Mouse (Mus musculus) heart, embryonic 13.5 days (tissue): ENCODE results near the gene Grin2a. TPM values are rescaled to one million over a fixed set of nuclear protein-coding genes. Genes with fewer than 3 reads are reported as not detected.
"Not testable (repeated sequence)": the region's sequence is repeated elsewhere in the genome, so short reads cannot be mapped to it uniquely, and the experiment has no call there.

Experiments
- ATAC-seq: fragments of 200-750 bp; cut with Nextera tagmentation; 2 replicates; pipeline ENCODE4 v1.8.0; 2017; ENCODE audit warnings: moderate TSS enrichment; ENCODE audit not compliant: insufficient number of reproducible peaks, low FRiP score, low TSS enrichment; ENCODE audit errors: extremely low read depth
- H3K27ac ChIP-seq: fragments of 300-500 bp; sonication (generic); replicated peaks from 2 replicates; pipeline ENCODE4 v1.5.1; 2015; ENCODE audit warnings: moderate library complexity, mild to moderate bottlenecking, inconsistent platforms
- H3K27me3 ChIP-seq: fragments of 300-500 bp; sonication (generic); replicated peaks from 2 replicates; pipeline ENCODE4 v1.6.1; 2015; ENCODE audit warnings: mild to moderate bottlenecking, inconsistent platforms
- H3K36me3 ChIP-seq: fragments of 300-500 bp; sonication (generic); 2 replicates; pipeline ENCODE4 v1.6.1; 2015; ENCODE audit warnings: mild to moderate bottlenecking, inconsistent platforms
- H3K4me1 ChIP-seq: fragments of 300-500 bp; sonication (generic); 2 replicates; pipeline ENCODE4 v1.6.1; 2015; ENCODE audit warnings: inconsistent platforms
- H3K4me2 ChIP-seq: fragments of 300-500 bp; sonication (generic); 2 replicates; pipeline ENCODE4 v1.6.1; 2015; ENCODE audit warnings: inconsistent platforms, mild to moderate bottlenecking, moderate library complexity
- H3K4me3 ChIP-seq: fragments of 300-500 bp; sonication (generic); 2 replicates; pipeline ENCODE4 v1.5.1; 2015; ENCODE audit warnings: moderate library complexity, mild to moderate bottlenecking, inconsistent platforms
- H3K9ac ChIP-seq: fragments of 300-500 bp; sonication (generic); 2 replicates; pipeline ENCODE4 v1.6.1; 2015; ENCODE audit warnings: inconsistent platforms, mild to moderate bottlenecking, moderate library complexity
- H3K9me3 ChIP-seq: fragments of 300-500 bp; sonication (generic); 2 replicates; pipeline ENCODE4 v1.6.1; 2016; ENCODE audit warnings: inconsistent platforms
- WGBS: fragments of 180-500 bp; shearing (Covaris S2); methylation state at CpG from one replicate; pipeline ENCODE4 v1.1.7; 2015; ENCODE audit warnings: mixed read lengths; 5-methylcytosine and 5-hydroxymethylcytosine counted together
- polyA plus RNA-seq: library from polyadenylated mRNA; unstranded; fragments of >200 nt; fragmentation: Nextera tagmentation; extraction: Ambion mirVana; gene quantifications from 2 replicates; pipeline ENCODE4 v1.2.1, GENCODE M21; 2015

Grin2a gene
- polyA plus RNA-seq, 1 experiment from 2014 or later = 0.90 TPM

GRCm38 (mm10) chr16:9617215-9617614 is 378.1 kb downstream of the Grin2a start:
- Histone ChIP-seq H3K4me2 (no peak overlapping the region), H3K4me3 (no peak overlapping the region), H3K9ac (no peak overlapping the region), H3K36me3 (no peaks in the 10 kb centered on the region), H3K9me3 (no peaks in the 10 kb centered on the region), H3K27ac (no peak overlapping the region), H3K4me1 (no peaks in the 10 kb centered on the region), H3K27me3 (no peaks in the 10 kb centered on the region)
- 57% methylated on average over 2 of the region's 2 CpGs for WGBS
- ATAC-seq = no peak

- ATAC-seq = no peak
- 68% methylated on average over 4 of the region's 4 CpGs for WGBS
- no peaks in the 10 kb centered on the region for H3K9me3 ChIP-seq
- no peak overlapping the region for H3K4me3 ChIP-seq
- H3K4me1 ChIP-seq = no peaks in the 10 kb centered on the region
- no peaks in the 10 kb centered on the region for H3K36me3 ChIP-seq
- no peaks in the 10 kb centered on the region for H3K27me3 ChIP-seq
- no peak overlapping the region for H3K4me2 ChIP-seq
- no peak overlapping the region for H3K27ac ChIP-seq
- no peak overlapping the region for H3K9ac ChIP-seq
These were observed 378.6 kb downstream of the Grin2a start for GRCm38 (mm10) chr16:9616807-9617206.

- not testable (repeated sequence) for H3K9me3 ChIP-seq, H3K4me3 ChIP-seq, H3K36me3 ChIP-seq, ATAC-seq, H3K9ac ChIP-seq, H3K4me2 ChIP-seq, H3K27me3 ChIP-seq, H3K27ac ChIP-seq, H3K4me1 ChIP-seq
- WGBS = 75% methylated on average over 6 of the region's 6 CpGs
These were observed 382.8 kb downstream of the Grin2a start for GRCm38 (mm10) chr16:9612596-9612995.

DNA sequence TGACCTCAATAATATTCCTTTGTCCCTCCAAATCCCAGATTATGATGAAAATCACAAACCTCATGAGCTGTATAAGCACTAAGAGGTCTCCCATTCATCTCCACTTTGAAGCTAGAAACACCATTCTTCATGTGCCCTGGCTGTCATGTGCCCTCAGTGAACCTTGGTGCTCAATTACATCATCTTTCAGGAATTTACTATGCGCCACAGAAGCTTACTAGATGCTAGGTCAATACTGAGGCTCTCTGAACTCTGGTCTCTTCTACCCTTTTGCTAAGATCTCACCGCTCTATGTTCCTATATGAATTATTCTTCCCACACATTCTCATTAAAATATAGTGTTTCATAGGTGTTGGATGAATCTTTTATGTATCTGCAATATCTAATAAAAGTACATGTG is 387.9 kb downstream of the Grin2a start:
- no peaks in the 10 kb centered on the region for H3K36me3 ChIP-seq
- no peaks in the 10 kb centered on the region for H3K27me3 ChIP-seq
- no peaks in the 10 kb centered on the region for H3K4me1 ChIP-seq
- no peak overlapping the region for H3K4me2 ChIP-seq
- WGBS = 54% methylated on average over 2 of the region's 2 CpGs
- H3K27ac ChIP-seq = no peak overlapping the region
- no peak for ATAC-seq
- no peak overlapping the region for H3K9ac ChIP-seq
- no peak overlapping the region for H3K4me3 ChIP-seq
- H3K9me3 ChIP-seq = no peaks in the 10 kb centered on the region

DNA sequence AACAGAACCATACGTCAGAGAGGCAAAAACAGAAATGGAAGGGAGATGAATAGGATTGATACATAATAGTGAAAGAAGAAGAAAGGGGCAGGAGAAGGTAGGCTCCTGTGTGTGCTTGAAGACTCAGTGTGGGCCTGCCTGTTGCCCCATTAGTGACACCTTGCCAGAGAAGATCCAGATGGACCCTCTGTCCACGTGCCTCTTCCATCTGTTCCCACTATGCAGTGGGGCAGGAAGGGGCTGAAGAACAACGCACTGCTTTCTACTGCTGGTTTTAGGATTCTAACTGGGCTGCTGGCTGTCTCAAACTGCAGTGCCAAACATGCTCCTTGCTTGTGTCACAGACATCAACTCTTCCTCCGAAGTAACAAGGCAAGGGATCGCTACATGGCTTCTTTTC is 391.4 kb downstream of the Grin2a start:
- no peak overlapping the region for H3K9ac ChIP-seq
- H3K4me2 ChIP-seq = no peak overlapping the region
- no peaks in the 10 kb centered on the region for H3K4me1 ChIP-seq
- H3K36me3 ChIP-seq = no peaks in the 10 kb centered on the region
- H3K27ac ChIP-seq = no peak overlapping the region
- no peaks in the 10 kb centered on the region for H3K9me3 ChIP-seq
- no peak overlapping the region for H3K4me3 ChIP-seq
- H3K27me3 ChIP-seq = no peaks in the 10 kb centered on the region
- 72% methylated on average over 5 of the region's 5 CpGs for WGBS
- ATAC-seq = no peak

GRCm38 (mm10) chr16:9602579-9602978 is 392.8 kb downstream of the Grin2a start:
- no peak overlapping the region for H3K9ac ChIP-seq
- no peaks in the 10 kb centered on the region for H3K9me3 ChIP-seq
- no peak overlapping the region for H3K4me3 ChIP-seq
- no peak overlapping the region for H3K4me2 ChIP-seq
- no peak for ATAC-seq
- 78% methylated on average over 2 of the region's 2 CpGs for WGBS
- H3K4me1 ChIP-seq = no peaks in the 10 kb centered on the region
- no peaks in the 10 kb centered on the region for H3K27me3 ChIP-seq
- no peaks in the 10 kb centered on the region for H3K36me3 ChIP-seq
- no peak overlapping the region for H3K27ac ChIP-seq

DNA sequence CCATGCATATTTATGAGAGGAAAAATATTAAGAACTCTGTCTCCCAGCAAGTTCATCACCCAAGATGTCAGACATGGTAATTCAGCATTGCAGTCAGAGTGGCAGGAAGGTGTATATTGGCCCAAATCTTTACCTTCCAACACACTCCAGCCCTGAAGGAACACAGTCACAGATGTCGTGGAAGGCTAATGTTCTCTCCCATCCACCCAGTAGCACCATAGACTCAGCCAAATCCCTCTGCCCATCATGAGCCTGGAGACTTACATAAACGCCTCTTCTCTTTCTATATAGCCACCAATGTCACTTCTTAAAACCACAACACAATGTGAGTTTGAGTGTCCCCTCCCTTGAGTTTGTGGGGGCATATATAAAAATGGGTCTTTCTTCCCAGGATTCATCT is 406.2 kb downstream of the Grin2a start:
- no peak for ATAC-seq

DNA sequence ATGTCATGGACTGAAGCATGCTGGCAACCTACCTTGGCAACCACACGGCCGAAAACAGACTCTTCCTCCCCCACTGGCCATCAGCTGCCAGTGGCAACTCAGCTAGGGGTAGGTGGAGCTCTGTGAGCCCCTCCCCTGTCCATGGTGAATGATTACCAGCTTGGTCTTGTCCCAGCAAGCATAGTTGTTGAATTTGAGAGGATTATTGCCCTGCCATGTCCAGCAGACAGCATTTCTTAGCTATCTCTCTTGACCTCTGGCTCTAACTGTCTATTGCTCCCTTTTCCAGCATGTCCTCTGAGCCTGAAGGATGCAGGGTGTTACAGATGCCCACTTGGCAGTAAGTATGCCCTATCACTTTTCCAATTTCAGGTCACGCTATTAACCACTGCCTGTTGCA is 406.9 kb downstream of the Grin2a start:
- H3K9me3 ChIP-seq = no peaks in the 10 kb centered on the region
- H3K4me1 ChIP-seq = no peaks in the 10 kb centered on the region
- 50% methylated on average over 3 of the region's 3 CpGs for WGBS
- no peak overlapping the region for H3K4me3 ChIP-seq
- no peak overlapping the region for H3K27ac ChIP-seq
- no peaks in the 10 kb centered on the region for H3K27me3 ChIP-seq
- H3K4me2 ChIP-seq = no peak overlapping the region
- no peaks in the 10 kb centered on the region for H3K36me3 ChIP-seq
- no peak for ATAC-seq
- no peak overlapping the region for H3K9ac ChIP-seq

More for the DNA sequence above, 406.2 kb downstream of the Grin2a start:
- no peaks in the 10 kb centered on the region for H3K36me3 ChIP-seq
- H3K4me3 ChIP-seq = no peak overlapping the region
- H3K27me3 ChIP-seq = no peaks in the 10 kb centered on the region
- H3K4me1 ChIP-seq = no peaks in the 10 kb centered on the region
- no peak overlapping the region for H3K4me2 ChIP-seq
- 76% methylated on average over 2 of the region's 2 CpGs for WGBS
- H3K27ac ChIP-seq = no peak overlapping the region
- H3K9me3 ChIP-seq = no peaks in the 10 kb centered on the region
- H3K9ac ChIP-seq = no peak overlapping the region

- ATAC-seq = no peak
- Histone ChIP-seq H3K4me3 (no peak overlapping the region), H3K4me1 (no peaks in the 10 kb centered on the region), H3K27me3 (no peaks in the 10 kb centered on the region), H3K4me2 (no peak overlapping the region), H3K27ac (no peak overlapping the region), H3K9me3 (no peaks in the 10 kb centered on the region), H3K9ac (no peak overlapping the region), H3K36me3 (no peaks in the 10 kb centered on the region)
- 79% methylated on average over 2 of the region's 2 CpGs for WGBS
These were observed 411.4 kb downstream of the Grin2a start for GRCm38 (mm10) chr16:9583981-9584380.

DNA sequence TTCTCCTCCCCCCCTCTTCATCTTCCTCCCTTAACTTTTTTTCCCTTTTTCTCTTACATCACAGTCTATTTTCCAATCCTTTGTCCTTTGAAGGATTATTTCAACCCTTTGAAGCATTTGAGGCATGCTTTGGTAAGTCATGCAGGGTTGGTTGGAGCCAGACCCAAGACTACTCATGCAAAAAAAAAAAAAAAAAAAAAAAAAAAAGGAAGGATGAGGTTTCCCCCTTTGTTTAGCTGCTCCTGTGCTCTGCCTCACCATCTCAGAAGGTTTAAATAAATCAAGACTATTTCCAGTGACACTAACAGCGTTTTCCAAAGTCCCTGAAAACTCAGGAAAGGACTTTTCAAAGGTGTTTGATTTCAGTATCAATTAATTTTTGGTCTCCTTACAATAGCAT is 423.6 kb downstream of the Grin2a start:
- Histone ChIP-seq H3K4me3 (no peak overlapping the region), H3K4me2 (no peak overlapping the region), H3K4me1 (no peaks in the 10 kb centered on the region), H3K27me3 (no peaks in the 10 kb centered on the region), H3K27ac (no peak overlapping the region), H3K36me3 (no peaks in the 10 kb centered on the region), H3K9ac (no peak overlapping the region), H3K9me3 (no peaks in the 10 kb centered on the region)
- WGBS = 74% methylated on average over 1 of the region's 1 CpGs
- ATAC-seq = no peak

DNA sequence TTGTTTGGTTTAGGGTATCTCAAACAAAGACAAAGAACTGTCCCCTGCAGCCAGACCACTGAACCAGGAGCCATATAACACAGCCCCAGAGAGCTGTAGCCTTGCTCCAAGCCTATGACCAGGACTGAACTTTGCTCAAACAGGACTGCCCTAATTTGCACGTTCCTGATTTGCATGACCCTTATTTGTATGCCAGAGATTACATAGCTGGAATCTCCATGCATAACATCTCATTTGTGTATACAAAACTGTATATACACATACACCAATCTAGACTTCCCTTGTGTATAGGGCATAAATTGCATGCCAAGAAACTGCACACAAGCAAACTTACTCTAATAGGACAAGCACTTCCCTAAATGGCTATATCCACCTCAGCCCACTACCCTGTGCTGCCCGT is 428.1 kb downstream of the Grin2a start:
- Histone ChIP-seq H3K36me3 (no peaks in the 10 kb centered on the region), H3K27me3 (no peaks in the 10 kb centered on the region), H3K4me2 (no peak overlapping the region), H3K9ac (no peak overlapping the region), H3K9me3 (no peaks in the 10 kb centered on the region), H3K4me1 (peaks cover 14% of the 10 kb centered on the region), H3K4me3 (no peak overlapping the region), H3K27ac (no peak overlapping the region)
- 47% methylated on average over 2 of the region's 2 CpGs for WGBS
- no peak for ATAC-seq

GRCm38 (mm10) chr16:9561816-9562215 is 433.5 kb downstream of the Grin2a start:
- H3K4me3 ChIP-seq = no peak overlapping the region
- H3K9me3 ChIP-seq = no peaks in the 10 kb centered on the region
- no peak overlapping the region for H3K27ac ChIP-seq
- H3K27me3 ChIP-seq = no peaks in the 10 kb centered on the region
- no peaks in the 10 kb centered on the region for H3K36me3 ChIP-seq
- H3K9ac ChIP-seq = no peak overlapping the region
- H3K4me1 ChIP-seq = peaks cover 14% of the 10 kb centered on the region
- 33% methylated on average over 1 of the region's 1 CpGs for WGBS
- no peak for ATAC-seq
- H3K4me2 ChIP-seq = no peak overlapping the region

DNA sequence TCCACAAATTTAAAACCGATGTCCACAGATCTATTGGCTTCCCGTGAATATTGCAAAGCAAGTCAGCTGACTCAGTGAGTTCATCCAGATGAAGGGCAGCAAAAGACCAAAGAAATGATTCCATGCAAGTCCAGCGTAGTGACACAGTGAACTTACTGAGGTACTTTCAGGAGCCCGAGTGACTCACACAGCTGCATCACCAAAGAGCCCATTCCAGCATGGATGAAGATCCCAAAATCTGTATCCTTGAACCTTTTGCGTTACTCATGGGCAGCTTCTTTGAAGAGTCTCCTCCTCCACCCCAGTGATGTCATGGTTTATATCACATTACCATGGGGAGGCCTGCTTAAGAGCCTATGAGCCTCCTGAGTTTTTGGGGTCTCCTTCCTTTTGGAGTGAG is 460.2 kb downstream of the Grin2a start:
- Histone ChIP-seq H3K4me2 (no peak overlapping the region), H3K9me3 (no peaks in the 10 kb centered on the region), H3K4me3 (no peak overlapping the region), H3K4me1 (no peaks in the 10 kb centered on the region), H3K36me3 (no peaks in the 10 kb centered on the region), H3K9ac (no peak overlapping the region), H3K27me3 (no peaks in the 10 kb centered on the region), H3K27ac (no peak overlapping the region)
- WGBS = 86% methylated on average over 5 of the region's 5 CpGs
- ATAC-seq = no peak
